Mouse (Mus musculus): ENCODE measurements around the gene Gm10974.

GRCm38 (mm10) chr7:66384213-66384612 lies 18.5 kb downstream of the Gm10974 start:
- no peak for TF ChIP-seq POLR2A (IDR thresholded peaks at IDR 0.05; ENCODE audit: extremely low read depth, insufficient read depth, low read length)
- TF ChIP-seq CTCF (IDR thresholded peaks at IDR 0.05; ENCODE audit: low read depth, low read length), result no peak
